Mouse (Mus musculus) liver, embryonic 11.5 days (tissue): ENCODE results near the gene Snapc2. TPM values are rescaled to one million over a fixed set of nuclear protein-coding genes. Genes with fewer than 3 reads are reported as not detected.
A peak's percentile ranks its signal among the peaks of the same experiment; 100 is the strongest.

Experiments used
- ATAC-seq: fragments of 200-750 bp; cut with Nextera tagmentation; replicated peaks from 2 replicates; pipeline ENCODE4 v1.8.0; 2017; ENCODE audit warnings: moderate number of reproducible peaks, mild to moderate bottlenecking, moderate TSS enrichment, moderate library complexity; ENCODE audit not compliant: low FRiP score
- DNase-seq: peaks from one replicate; pipeline ENCODE4 v3.0.0-alpha.2; 2017; ENCODE audit warnings: low spot score
- H3K27ac ChIP-seq: fragments of 300-500 bp; sonication (generic); 2 replicates; pipeline ENCODE4 v1.5.1; 2014; ENCODE audit warnings: mild to moderate bottlenecking, low read depth, low read length, control low read depth
- H3K27me3 ChIP-seq: fragments of 300-500 bp; sonication (generic); replicated peaks from 2 replicates; pipeline ENCODE4 v1.6.1; 2014; ENCODE audit warnings: low read length, mixed read lengths; ENCODE audit not compliant: control insufficient read depth, insufficient read depth
- H3K36me3 ChIP-seq: fragments of 300-500 bp; sonication (generic); 2 replicates; pipeline ENCODE4 v1.6.1; 2014; ENCODE audit warnings: mild to moderate bottlenecking, low read length, moderate library complexity, mixed read lengths; ENCODE audit not compliant: control insufficient read depth, insufficient read depth
- H3K4me1 ChIP-seq: fragments of 300-500 bp; sonication (generic); replicated peaks from 2 replicates; pipeline ENCODE4 v1.6.1; 2014; ENCODE audit warnings: low read length, mixed read lengths; ENCODE audit not compliant: control insufficient read depth, insufficient read depth
- H3K4me2 ChIP-seq: fragments of 300-500 bp; sonication (generic); 2 replicates; pipeline ENCODE4 v1.6.1; 2014; ENCODE audit warnings: mild to moderate bottlenecking, control low read depth, moderate library complexity
- H3K4me3 ChIP-seq: fragments of 300-500 bp; sonication (generic); 2 replicates; pipeline ENCODE4 v1.5.1; 2014; ENCODE audit warnings: low read depth, low read length, control low read depth
- H3K9ac ChIP-seq: fragments of 300-500 bp; sonication (generic); 2 replicates; pipeline ENCODE4 v1.6.1; 2014; ENCODE audit warnings: low read depth, low read length, control low read depth
- H3K9me3 ChIP-seq: fragments of 300-500 bp; sonication (generic); 2 replicates; pipeline ENCODE4 v1.6.1; 2016; ENCODE audit warnings: low read length, inconsistent platforms, mixed read lengths; ENCODE audit not compliant: control insufficient read depth
- WGBS: fragments of 180-500 bp; shearing (Covaris S2); extraction: QIAGEN DNeasy Blood & Tissue Kit; methylation state at CpG from one replicate; pipeline ENCODE4 v1.1.7; 2014; 5-methylcytosine and 5-hydroxymethylcytosine counted together
- polyA plus RNA-seq: library from polyadenylated mRNA; unstranded; fragments of >200 nt; fragmentation: Nextera tagmentation; extraction: Ambion mirVana; gene quantifications from 2 replicates; pipeline ENCODE4 v1.2.1, GENCODE M21; 2014

The Snapc2 gene
- polyA plus RNA-seq, 1 experiment from 2014 or later: 39.3 TPM

DNA sequence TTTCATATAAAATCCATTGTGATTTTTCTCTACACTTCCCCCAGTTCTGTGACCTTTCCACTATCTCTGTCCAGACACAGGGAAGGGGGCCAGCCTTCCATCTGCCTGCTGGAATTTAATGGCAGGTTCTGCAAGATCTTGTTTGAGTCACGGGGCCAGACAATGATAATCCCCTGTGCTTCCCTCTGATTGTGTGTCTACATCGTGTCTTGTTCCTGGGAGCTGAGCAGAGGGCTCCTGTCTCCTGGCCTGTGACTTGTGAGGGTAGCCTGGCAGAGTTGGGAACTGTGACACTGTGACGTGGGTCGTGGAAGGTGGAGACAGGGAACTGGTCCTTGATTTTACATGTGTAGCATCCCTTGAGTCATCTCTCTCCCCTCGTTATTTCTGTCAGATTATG is 23.1 kb upstream of the Snapc2 start:
- no peak overlapping the region for H3K9ac ChIP-seq
- DNase-seq (no peak), ATAC-seq (no peak)
- H3K36me3 ChIP-seq: no peaks in the 10 kb centered on the region
- 61% methylated on average over 5 of the region's 5 CpGs for WGBS
- no peak overlapping the region for H3K27ac ChIP-seq
- peaks cover 29% of the 10 kb centered on the region for H3K27me3 ChIP-seq
- no peak overlapping the region for H3K4me2 ChIP-seq
- H3K4me1 ChIP-seq: peaks cover 5% of the 10 kb centered on the region; the same call in 1 of the 2 replicates
- no peak overlapping the region for H3K4me3 ChIP-seq
- H3K9me3 ChIP-seq: no peaks in the 10 kb centered on the region

GRCm38 (mm10) chr8:4230612-4231351 is 22.1 kb upstream of the Snapc2 start:
- ATAC-seq (0 out of 2 replicates have a peak, but pooled peaks have one; percentile 34), DNase-seq (no peak)
- WGBS: 50% methylated on average over 10 of the region's 10 CpGs
- H3K9ac ChIP-seq: no peak overlapping the region
- H3K4me3 ChIP-seq: no peak overlapping the region
- H3K4me2 ChIP-seq: no peak overlapping the region
- peaks cover 5% of the 10 kb centered on the region; the same call in 1 of the 2 replicates for H3K4me1 ChIP-seq
- no peaks in the 10 kb centered on the region for H3K9me3 ChIP-seq
- H3K27me3 ChIP-seq: peaks cover 25% of the 10 kb centered on the region
- no peaks in the 10 kb centered on the region for H3K36me3 ChIP-seq
- no peak overlapping the region for H3K27ac ChIP-seq

DNA sequence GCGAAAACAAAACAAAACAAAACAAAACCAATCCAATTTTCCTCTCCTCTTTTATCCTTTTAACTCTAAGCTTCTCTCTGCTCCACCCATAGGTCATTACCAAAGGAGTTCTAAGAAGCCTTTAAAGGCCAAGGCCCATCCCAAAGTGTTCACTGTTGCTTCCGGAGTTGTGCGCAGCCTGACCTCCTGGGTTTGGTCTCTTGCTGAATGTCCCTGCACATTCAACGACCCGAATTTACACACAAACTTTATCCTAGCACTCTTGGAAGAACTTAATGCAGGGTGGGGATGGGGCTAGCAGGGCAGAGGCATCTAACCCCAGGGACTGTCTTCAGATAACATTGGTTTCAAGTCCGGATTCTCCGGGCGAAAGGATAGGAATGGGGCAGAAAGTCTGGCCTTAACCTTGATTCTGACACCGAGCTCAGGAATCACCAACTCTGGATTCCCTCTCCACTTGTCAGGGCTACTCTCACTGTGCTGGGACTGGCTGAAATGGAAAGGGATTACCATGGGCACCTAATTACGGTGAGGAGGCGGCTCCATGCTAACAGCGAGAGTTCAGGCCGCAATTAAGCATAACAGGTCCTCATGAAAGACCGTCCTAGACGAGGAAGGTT is 15.0 kb upstream of the Snapc2 start:
- ATAC-seq (no peak), DNase-seq (peak; percentile 74)
- peaks cover 2% of the 10 kb centered on the region; the same call in 1 of the 2 replicates for H3K36me3 ChIP-seq
- WGBS: 19% methylated on average over 15 of the region's 15 CpGs
- H3K9me3 ChIP-seq: no peaks in the 10 kb centered on the region
- H3K4me3 ChIP-seq: peak overlapping the region; percentile 69
- peak overlapping the region; percentile 95 for H3K27ac ChIP-seq
- peak overlapping the region; percentile 90 for H3K9ac ChIP-seq
- peaks cover 15% of the 10 kb centered on the region for H3K4me1 ChIP-seq
- peak overlapping the region; percentile 80 for H3K4me2 ChIP-seq
- no peaks in the 10 kb centered on the region for H3K27me3 ChIP-seq

DNA sequence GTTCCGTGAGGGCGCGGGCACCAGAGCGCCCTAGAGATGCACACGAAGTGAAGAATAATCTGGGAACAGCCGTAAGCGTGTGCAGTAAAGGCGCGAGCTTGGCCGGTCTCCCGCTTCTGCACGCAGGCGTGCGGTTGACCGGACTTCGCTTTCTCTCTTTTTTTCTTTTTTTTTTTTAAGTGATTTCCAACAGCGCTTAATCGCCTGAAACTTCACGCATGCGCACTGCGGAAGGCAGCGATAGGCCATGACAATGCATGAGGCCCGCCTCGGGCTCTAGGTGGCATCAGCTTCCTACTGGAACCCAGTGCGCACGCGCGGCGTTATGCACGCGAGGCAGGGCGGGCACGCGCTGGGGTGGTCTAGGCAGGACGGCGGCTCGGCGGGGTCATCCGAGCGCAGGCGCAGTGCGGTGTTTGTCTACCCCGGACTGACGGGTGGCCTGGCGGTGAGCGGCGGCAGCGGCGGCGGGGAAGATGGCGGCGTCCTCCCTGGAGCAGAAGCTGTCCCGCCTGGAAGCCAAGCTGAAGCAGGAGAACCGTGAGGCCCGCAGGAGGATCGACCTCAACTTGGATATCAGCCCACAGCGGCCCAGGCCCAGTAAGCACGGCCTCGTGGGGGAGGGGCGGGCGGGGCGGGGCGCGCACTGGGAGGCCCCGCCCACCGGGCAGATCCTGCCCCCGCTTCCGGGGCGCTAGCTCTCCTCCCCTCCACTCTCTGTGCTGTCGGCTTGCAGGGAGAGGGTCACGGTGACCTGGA is 14.3 kb upstream of the Snapc2 start, which contains the start of the genes Map2k7 and Gm49320:
TSS of gene Map2k7 (plus strand) at position 307 of the 759 bp plus-strand sequence.
TSS of gene Gm49320 (plus strand) at position 432 of the 759 bp plus-strand sequence.
- peak; percentile 92 for ATAC-seq
- Histone ChIP-seq H3K27ac (peak within 1 kb of the TSS; percentile 95), H3K9ac (peak within 1 kb of the TSS; percentile 90), H3K9me3 (no peaks in the 10 kb centered on the region), H3K27me3 (no peaks in the 10 kb centered on the region), H3K4me2 (peak within 1 kb of the TSS; percentile 80), H3K4me1 (peaks cover 15% of the 10 kb centered on the region), H3K4me3 (peak within 1 kb of the TSS; percentile 69), H3K36me3 (peaks cover 6% of the 10 kb centered on the region)
- WGBS: under 1% methylated on average over 70 of the region's 71 CpGs
- peak; percentile 100 for DNase-seq

GRCm38 (mm10) chr8:4239193-4239890 is 13.5 kb upstream of the Snapc2 start:
- Histone ChIP-seq H3K4me3 (peak overlapping the region; percentile 69), H3K4me2 (peak overlapping the region; percentile 80), H3K9ac (peak overlapping the region; percentile 61), H3K4me1 (peaks cover 15% of the 10 kb centered on the region), H3K36me3 (peaks cover 13% of the 10 kb centered on the region), H3K27me3 (no peaks in the 10 kb centered on the region), H3K9me3 (no peaks in the 10 kb centered on the region), H3K27ac (peak overlapping the region; percentile 95)
- WGBS: 11% methylated on average over 19 of the region's 19 CpGs
- peak; percentile 33 for ATAC-seq
- DNase-seq: no peak

DNA sequence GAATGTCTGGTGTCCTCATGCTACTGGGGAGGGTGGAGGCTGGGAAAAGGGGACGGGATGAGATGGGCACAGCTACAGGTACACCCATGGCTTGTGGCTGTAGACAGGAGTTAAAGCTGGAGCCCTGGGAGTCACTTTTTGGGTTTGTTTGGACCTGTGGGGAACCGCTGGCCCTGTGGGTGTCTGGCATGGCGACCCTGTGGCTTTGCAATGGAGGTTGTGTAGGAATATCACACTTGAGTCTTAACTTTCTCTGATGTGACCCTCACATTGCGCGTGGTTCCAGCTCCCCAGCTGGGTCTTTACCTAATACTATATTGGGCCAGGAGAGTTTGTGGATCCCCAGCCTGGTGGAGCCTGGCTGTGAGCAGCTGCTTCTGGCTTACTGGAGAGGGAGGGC is 7.8 kb upstream of the Snapc2 start:
- DNase-seq (no peak), ATAC-seq (no peak)
- H3K4me3 ChIP-seq: no peak overlapping the region
- no peaks in the 10 kb centered on the region for H3K27me3 ChIP-seq
- no peak overlapping the region for H3K4me2 ChIP-seq
- H3K4me1 ChIP-seq: peaks cover 23% of the 10 kb centered on the region
- H3K9ac ChIP-seq: no peak overlapping the region
- 91% methylated on average over 5 of the region's 5 CpGs for WGBS
- H3K36me3 ChIP-seq: peaks cover 40% of the 10 kb centered on the region
- no peaks in the 10 kb centered on the region for H3K9me3 ChIP-seq
- H3K27ac ChIP-seq: no peak overlapping the region

GRCm38 (mm10) chr8:4245737-4246136 is 7.1 kb upstream of the Snapc2 start:
- peaks cover 40% of the 10 kb centered on the region for H3K36me3 ChIP-seq
- 87% methylated on average over 13 of the region's 13 CpGs for WGBS
- no peaks in the 10 kb centered on the region for H3K27me3 ChIP-seq
- no peaks in the 10 kb centered on the region for H3K9me3 ChIP-seq
- H3K4me3 ChIP-seq: no peak overlapping the region
- peaks cover 21% of the 10 kb centered on the region for H3K4me1 ChIP-seq
- DNase-seq (no peak), ATAC-seq (no peak)
- H3K9ac ChIP-seq: no peak overlapping the region
- H3K4me2 ChIP-seq: no peak overlapping the region
- no peak overlapping the region for H3K27ac ChIP-seq

GRCm38 (mm10) chr8:4247241-4247640 is 5.6 kb upstream of the Snapc2 start:
- no peak for DNase-seq
- peaks cover 18% of the 10 kb centered on the region for H3K4me1 ChIP-seq
- H3K36me3 ChIP-seq: peaks cover 38% of the 10 kb centered on the region
- H3K9me3 ChIP-seq: no peaks in the 10 kb centered on the region
- no peak overlapping the region for H3K27ac ChIP-seq
- no peak overlapping the region for H3K4me2 ChIP-seq
- no peak for ATAC-seq
- H3K9ac ChIP-seq: no peak overlapping the region
- no peaks in the 10 kb centered on the region for H3K27me3 ChIP-seq
- H3K4me3 ChIP-seq: no peak overlapping the region
- 82% methylated on average over 8 of the region's 8 CpGs for WGBS
